In the genomic region with DNA sequence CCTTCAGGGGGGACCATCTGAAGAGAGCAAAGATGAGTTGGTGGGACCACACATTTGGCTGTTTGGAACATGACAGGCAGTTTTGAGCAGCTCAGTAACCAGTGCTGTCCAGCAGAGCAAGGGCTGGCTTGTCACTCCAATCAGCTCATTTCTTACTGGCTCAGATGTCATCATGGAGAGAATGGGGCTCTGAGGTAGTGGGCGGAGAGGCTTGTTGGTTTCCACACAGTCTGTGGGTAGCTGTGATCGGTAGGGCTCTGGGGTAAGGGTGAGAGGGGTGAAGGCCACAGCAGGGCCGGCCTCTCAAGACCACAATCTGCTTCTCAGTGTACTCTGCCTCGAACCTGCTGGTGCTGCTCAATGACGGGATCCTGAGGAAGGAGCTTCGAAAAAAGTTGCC, we compare ENCODE assay signal across 8 mouse cellular contexts. TPM values are rescaled to one million over a fixed set of nuclear protein-coding genes. Genes with fewer than 3 reads are reported as not detected.
DNase-seq lines count a peak whose midpoint lies in the region; ATAC-seq and TF ChIP-seq lines count a peak whose summit lies in the region.

No protein-coding gene starts in this region.

- no peak for ATAC-seq in CD4-positive, CD25-positive, alpha-beta regulatory T cell, adult 4 months
- ATAC-seq in lung, postnatal 0 days, result no peak
- ATAC-seq in intestine, postnatal 0 days, result no peak
- ATAC-seq in neural tube, embryonic 15.5 days (ENCODE audit: low FRiP score), result no peak
- no peak for ATAC-seq in inflammation-experienced regulatory T-cells, adult 6 months

- peak; percentile 26 for DNase-seq in CD4-positive, CD25-positive, alpha-beta regulatory T cell, adult 2 months (ENCODE audit: low read depth, low spot score)
- DNase-seq in lung, postnatal 0 days (ENCODE audit: low spot score), result peak; percentile 32
- DNase-seq in lung, postnatal 14 days, result no peak
- DNase-seq in gastrocnemius, postnatal 14 days, result no peak

- H3K9me3 ChIP-seq in lung, postnatal 0 days (ENCODE audit: low read length), result no peaks in the 10 kb centered on the region
- no peaks in the 10 kb centered on the region for H3K9me3 ChIP-seq in intestine, postnatal 0 days (ENCODE audit: control insufficient read depth)
- no peaks in the 10 kb centered on the region for H3K9me3 ChIP-seq in neural tube, embryonic 15.5 days (replicated peaks)

- no peak overlapping the region for H3K4me3 ChIP-seq in lung, postnatal 0 days (ENCODE audit: low read depth, low read length)
- peak overlapping the region; percentile 66 for H3K4me3 ChIP-seq in intestine, postnatal 0 days (ENCODE audit: low read depth, low read length)
- H3K4me3 ChIP-seq in neural tube, embryonic 15.5 days (replicated peaks), result peak overlapping the region; percentile 81

- peak overlapping the region; percentile 70 for H3K9ac ChIP-seq in lung, postnatal 0 days (replicated peaks; ENCODE audit: low read depth)
- peak overlapping the region; percentile 58 for H3K9ac ChIP-seq in intestine, postnatal 0 days (ENCODE audit: low read depth, low read length)
- peak overlapping the region; percentile 85; the same call in 1 of the 2 replicates for H3K9ac ChIP-seq in neural tube, embryonic 15.5 days (replicated peaks)

- peaks cover 13% of the 10 kb centered on the region; the same call in 1 of the 2 replicates for H3K4me1 ChIP-seq in lung, postnatal 0 days (ENCODE audit: insufficient read depth, low read depth, low read length)
- peaks cover 10% of the 10 kb centered on the region for H3K4me1 ChIP-seq in intestine, postnatal 0 days (replicated peaks; ENCODE audit: control insufficient read depth, insufficient read depth, low read length)
- H3K4me1 ChIP-seq in neural tube, embryonic 15.5 days, result peaks cover 52% of the 10 kb centered on the region

- WGBS in lung, postnatal 0 days, result 69% methylated on average over 6 of the region's 6 CpGs
- WGBS in intestine, postnatal 0 days, result 82% methylated on average over 6 of the region's 6 CpGs
- 87% methylated on average over 6 of the region's 6 CpGs for WGBS in neural tube, embryonic 15.5 days

- peaks cover 19% of the 10 kb centered on the region for H3K36me3 ChIP-seq in lung, postnatal 0 days (ENCODE audit: insufficient read depth, low read length)
- peaks cover 41% of the 10 kb centered on the region for H3K36me3 ChIP-seq in intestine, postnatal 0 days (ENCODE audit: control insufficient read depth, insufficient read depth)
- peaks cover 35% of the 10 kb centered on the region for H3K36me3 ChIP-seq in neural tube, embryonic 15.5 days

- no peak for TF ChIP-seq EP300 in lung, postnatal 0 days (IDR thresholded peaks at IDR 0.05)

- TF ChIP-seq CTCF in lung, postnatal 0 days (IDR thresholded peaks at IDR 0.05), result no peak
- no peak for TF ChIP-seq CTCF in intestine, postnatal 0 days (IDR thresholded peaks at IDR 0.05; ENCODE audit: low read depth)

- no peak overlapping the region for H3K27ac ChIP-seq in lung, postnatal 0 days (ENCODE audit: low read length)
- no peak overlapping the region for H3K27ac ChIP-seq in intestine, postnatal 0 days (ENCODE audit: low read depth, low read length)
- H3K27ac ChIP-seq in neural tube, embryonic 15.5 days (replicated peaks), result no peak overlapping the region

- peak overlapping the region; percentile 74; the same call in 1 of the 2 replicates for H3K4me2 ChIP-seq in lung, postnatal 0 days (replicated peaks; ENCODE audit: low read depth, low read length)
- peak overlapping the region; percentile 89 for H3K4me2 ChIP-seq in intestine, postnatal 0 days (replicated peaks; ENCODE audit: low read depth)
- H3K4me2 ChIP-seq in neural tube, embryonic 15.5 days, result peak overlapping the region; percentile 92

- H3K27me3 ChIP-seq in lung, postnatal 0 days (replicated peaks; ENCODE audit: insufficient read depth, low read length), result no peaks in the 10 kb centered on the region
- no peaks in the 10 kb centered on the region for H3K27me3 ChIP-seq in intestine, postnatal 0 days (replicated peaks; ENCODE audit: control insufficient read depth, insufficient read depth, low read length)
- peaks cover 7% of the 10 kb centered on the region for H3K27me3 ChIP-seq in neural tube, embryonic 15.5 days (replicated peaks)

- intact Hi-C loops in gastrocnemius, postnatal 14 days (cut with DNase I; ENCODE audit: low total_unique reads), result no loop called here

RNA-seq across cellular contexts. Expression of a gene that starts 1.6 kb away (rescaled TPM):
- polyA plus RNA-seq in CD4-positive, CD25-positive, alpha-beta regulatory T cell, adult 4 months (2017; shearing (Covaris generic)), result not detected
- 17.1 and 18.7 TPM in 2 replicates for polyA plus RNA-seq in lung, postnatal 0 days (2015; fragmentation: Nextera tagmentation; extraction: Ambion mirVana)
- 8.3 and 9.1 TPM in 2 replicates for polyA plus RNA-seq in intestine, postnatal 0 days (2015; fragmentation: Nextera tagmentation; extraction: Ambion mirVana)
- polyA plus RNA-seq in neural tube, embryonic 15.5 days (2015; fragmentation: Nextera tagmentation; extraction: Ambion mirVana), result 0.95 and 2.5 TPM in 2 replicates
- 1 to 10 TPM in 1 of 3 experiments, under 1 TPM in 1, not detected in 1; 0.23 to 1.3 TPM for polyA plus RNA-seq in inflammation-experienced regulatory T-cells, adult 6 months (2017; shearing (Covaris generic))
- under 1 TPM in 1 of 2 experiments, not detected in 1; 0.41 TPM for total RNA-seq in gastrocnemius, postnatal 14 days (2021)

RNA-seq across cellular contexts. Expression of a gene that starts 1.8 kb away (rescaled TPM):
- 10 to 100 TPM; 44.5 to 77.0 TPM for polyA plus RNA-seq in CD4-positive, CD25-positive, alpha-beta regulatory T cell, adult 4 months (2017; shearing (Covaris generic))
- 28.3 and 30.8 TPM in 2 replicates for polyA plus RNA-seq in lung, postnatal 0 days (2015; fragmentation: Nextera tagmentation; extraction: Ambion mirVana)
- 84.8 and 86.0 TPM in 2 replicates for polyA plus RNA-seq in intestine, postnatal 0 days (2015; fragmentation: Nextera tagmentation; extraction: Ambion mirVana)
- 39.1 and 39.7 TPM in 2 replicates for polyA plus RNA-seq in neural tube, embryonic 15.5 days (2015; fragmentation: Nextera tagmentation; extraction: Ambion mirVana)
- 10 to 100 TPM; 42.8 to 53.8 (median 53.3) TPM for polyA plus RNA-seq in inflammation-experienced regulatory T-cells, adult 6 months (2017; shearing (Covaris generic))
- total RNA-seq in gastrocnemius, postnatal 14 days (2021), result 10 to 100 TPM; 17.2 to 22.1 TPM

RNA-seq across cellular contexts. Expression of a gene that starts 6.0 kb away (rescaled TPM):
- polyA plus RNA-seq in CD4-positive, CD25-positive, alpha-beta regulatory T cell, adult 4 months (2017; shearing (Covaris generic)), result 1 to 10 TPM; 4.5 to 8.1 TPM
- polyA plus RNA-seq in lung, postnatal 0 days (2015; fragmentation: Nextera tagmentation; extraction: Ambion mirVana), result 2.3 TPM in 2 replicates
- 2.1 and 3.1 TPM in 2 replicates for polyA plus RNA-seq in intestine, postnatal 0 days (2015; fragmentation: Nextera tagmentation; extraction: Ambion mirVana)
- 7.1 and 8.0 TPM in 2 replicates for polyA plus RNA-seq in neural tube, embryonic 15.5 days (2015; fragmentation: Nextera tagmentation; extraction: Ambion mirVana)
- 1 to 10 TPM; 3.2 to 3.7 (median 3.7) TPM for polyA plus RNA-seq in inflammation-experienced regulatory T-cells, adult 6 months (2017; shearing (Covaris generic))
- under 1 TPM; 0.66 to 0.86 TPM for total RNA-seq in gastrocnemius, postnatal 14 days (2021)

RNA-seq across cellular contexts. Expression of a gene that starts 24.8 kb away (rescaled TPM):
- under 1 TPM; 0.35 to 0.68 TPM for polyA plus RNA-seq in CD4-positive, CD25-positive, alpha-beta regulatory T cell, adult 4 months (2017; shearing (Covaris generic))
- polyA plus RNA-seq in lung, postnatal 0 days (2015; fragmentation: Nextera tagmentation; extraction: Ambion mirVana), result 7.8 and 9.7 TPM in 2 replicates
- polyA plus RNA-seq in intestine, postnatal 0 days (2015; fragmentation: Nextera tagmentation; extraction: Ambion mirVana), result 7.2 and 7.4 TPM in 2 replicates
- polyA plus RNA-seq in neural tube, embryonic 15.5 days (2015; fragmentation: Nextera tagmentation; extraction: Ambion mirVana), result 134 and 169 TPM in 2 replicates
- polyA plus RNA-seq in inflammation-experienced regulatory T-cells, adult 6 months (2017; shearing (Covaris generic)), result under 1 TPM; 0.43 to 0.92 (median 0.82) TPM
- 10 to 100 TPM; 13.6 to 24.3 TPM for total RNA-seq in gastrocnemius, postnatal 14 days (2021)

RNA-seq across cellular contexts. Expression of a gene that starts 57.5 kb away (rescaled TPM):
- polyA plus RNA-seq in CD4-positive, CD25-positive, alpha-beta regulatory T cell, adult 4 months (2017; shearing (Covaris generic)), result 10 to 100 TPM; 10.6 to 13.4 TPM
- polyA plus RNA-seq in lung, postnatal 0 days (2015; fragmentation: Nextera tagmentation; extraction: Ambion mirVana), result 36.3 and 36.6 TPM in 2 replicates
- 10.0 and 11.7 TPM in 2 replicates for polyA plus RNA-seq in intestine, postnatal 0 days (2015; fragmentation: Nextera tagmentation; extraction: Ambion mirVana)
- polyA plus RNA-seq in neural tube, embryonic 15.5 days (2015; fragmentation: Nextera tagmentation; extraction: Ambion mirVana), result 43.0 and 46.0 TPM in 2 replicates
- polyA plus RNA-seq in inflammation-experienced regulatory T-cells, adult 6 months (2017; shearing (Covaris generic)), result 10 to 100 TPM in 1 of 3 experiments, 1 to 10 TPM in 2; 3.5 to 10.2 (median 6.9) TPM
- 10 to 100 TPM; 22.7 to 27.3 TPM for total RNA-seq in gastrocnemius, postnatal 14 days (2021)

Comparison
In these comparisons a context has a peak if more than half of its experiments do, and no peak if none do; other contexts are left out.
1. DNase-seq: peak in CD4-positive, CD25-positive, alpha-beta regulatory T cell, adult 2 months (single experiment) and lung, postnatal 0 days (single experiment); none in lung, postnatal 14 days (single experiment) and gastrocnemius, postnatal 14 days (single experiment).
2. Peak in every context shown above with its lines, with median percentiles within 50 percentile points of each other: H3K4me2 ChIP-seq and H3K9ac ChIP-seq.